In genomic region chr11:77981609-77982440, GRCm38 (mm10) we compare ENCODE assay signal across 8 mouse cellular contexts. TPM values are rescaled to one million over a fixed set of nuclear protein-coding genes. Genes with fewer than 3 reads are reported as not detected.
A peak's percentile ranks its signal among the peaks of the same experiment; 100 is the strongest.
DNase-seq lines count a peak whose midpoint lies in the region; ATAC-seq lines count a peak whose summit lies in the region.

No protein-coding gene starts in this region.

- peak; percentile 88 for ATAC-seq in embryonic facial prominence, embryonic 11.5 days (replicated peaks; ENCODE audit: insufficient number of reproducible peaks, low FRiP score, low TSS enrichment, low read depth)
- peak; percentile 67 for ATAC-seq in granulocyte monocyte progenitor cell, adult 5-6 weeks (replicated peaks; ENCODE audit: poor library complexity, severe bottlenecking)
- ATAC-seq in midbrain, embryonic 13.5 days, result peak; percentile 91

- WGBS in embryonic facial prominence, embryonic 11.5 days, result under 1% methylated on average over 29 of the region's 29 CpGs
- 1% methylated on average over 29 of the region's 29 CpGs for WGBS in limb, embryonic 10.5 days
- under 1% methylated on average over 29 of the region's 29 CpGs for WGBS in midbrain, embryonic 13.5 days

- peak overlapping the region; percentile 72 for H3K27ac ChIP-seq in embryonic facial prominence, embryonic 11.5 days (replicated peaks; ENCODE audit: low read depth, low read length)
- H3K27ac ChIP-seq in limb, embryonic 10.5 days, result peak overlapping the region; percentile 95
- peak overlapping the region; percentile 97 for H3K27ac ChIP-seq in midbrain, embryonic 13.5 days

- H3K4me3 ChIP-seq in embryonic facial prominence, embryonic 11.5 days (ENCODE audit: low read depth, low read length), result peak overlapping the region; percentile 35
- peak overlapping the region; percentile 99 for H3K4me3 ChIP-seq in limb, embryonic 10.5 days
- peak overlapping the region; percentile 100 for H3K4me3 ChIP-seq in midbrain, embryonic 13.5 days (replicated peaks)

- peak overlapping the region; percentile 0; the same call in 1 of the 2 replicates for H3K9ac ChIP-seq in embryonic facial prominence, embryonic 11.5 days (replicated peaks; ENCODE audit: low read length)
- H3K9ac ChIP-seq in midbrain, embryonic 13.5 days (replicated peaks), result peak overlapping the region; percentile 61

- peak overlapping the region; percentile 30 for H3K4me2 ChIP-seq in embryonic facial prominence, embryonic 11.5 days (ENCODE audit: low read depth, low read length)
- peak overlapping the region; percentile 49 for H3K4me2 ChIP-seq in midbrain, embryonic 13.5 days (replicated peaks)

- H3K4me1 ChIP-seq in embryonic facial prominence, embryonic 11.5 days (ENCODE audit: control insufficient read depth, insufficient read depth, low read length), result no peaks in the 10 kb centered on the region
- peaks cover 15% of the 10 kb centered on the region for H3K4me1 ChIP-seq in limb, embryonic 10.5 days
- H3K4me1 ChIP-seq in midbrain, embryonic 13.5 days (replicated peaks), result peaks cover 27% of the 10 kb centered on the region

- H3K27me3 ChIP-seq in embryonic facial prominence, embryonic 11.5 days (ENCODE audit: control insufficient read depth, insufficient read depth, low read length), result no peaks in the 10 kb centered on the region
- peaks cover 11% of the 10 kb centered on the region for H3K27me3 ChIP-seq in limb, embryonic 10.5 days (ENCODE audit: low read depth, poor library complexity, severe bottlenecking)
- H3K27me3 ChIP-seq in midbrain, embryonic 13.5 days, result peaks cover 16% of the 10 kb centered on the region

- no peaks in the 10 kb centered on the region for H3K36me3 ChIP-seq in embryonic facial prominence, embryonic 11.5 days (replicated peaks; ENCODE audit: control insufficient read depth, insufficient read depth, low read depth, low read length)
- peaks cover 24% of the 10 kb centered on the region for H3K36me3 ChIP-seq in limb, embryonic 10.5 days
- H3K36me3 ChIP-seq in midbrain, embryonic 13.5 days, result peaks cover 21% of the 10 kb centered on the region

- peak; percentile 71 to 94 for DNase-seq in urinary bladder, adult 18-20 months (ENCODE audit: low spot score in 2 of 2)
- no peak for DNase-seq in urinary bladder, postnatal 10 days (ENCODE audit: low spot score)
- peak; percentile 100 for DNase-seq in embryonic facial prominence, embryonic 11.5 days (ENCODE audit: low spot score)
- DNase-seq in kidney, adult 11 months, result peak; percentile 99
- DNase-seq in limb, embryonic 10.5 days (ENCODE audit: low spot score), result peak; percentile 89
- peak; percentile 85 for DNase-seq in spleen, adult 12 weeks (ENCODE audit: low spot score)

- H3K9me3 ChIP-seq in embryonic facial prominence, embryonic 11.5 days (replicated peaks; ENCODE audit: control insufficient read depth, low read length), result no peaks in the 10 kb centered on the region
- H3K9me3 ChIP-seq in limb, embryonic 10.5 days (replicated peaks), result no peaks in the 10 kb centered on the region
- H3K9me3 ChIP-seq in midbrain, embryonic 13.5 days, result no peaks in the 10 kb centered on the region

RNA-seq across cellular contexts. Expression of gene Phf12, which starts 0.7 kb away (rescaled TPM):
- 14.5 and 16.6 TPM in 2 replicates for polyA plus RNA-seq in embryonic facial prominence, embryonic 11.5 days (2014; fragmentation: Nextera tagmentation; extraction: Ambion mirVana)
- 55.7 and 57.7 TPM in 2 replicates for total RNA-seq in granulocyte monocyte progenitor cell, adult 5-6 weeks (2014; fragmentation: Nextera tagmentation)
- 16.2 and 28.2 TPM in 2 replicates for total RNA-seq in granulocyte monocyte progenitor cell, adult 5-6 weeks (2017)
- polyA plus RNA-seq in limb, embryonic 10.5 days (2016; fragmentation: Nextera tagmentation; extraction: Ambion mirVana), result 21.0 and 23.1 TPM in 2 replicates
- 22.7 and 22.8 TPM in 2 replicates for polyA plus RNA-seq in midbrain, embryonic 13.5 days (2015; fragmentation: Nextera tagmentation; extraction: Ambion mirVana)

RNA-seq across cellular contexts. Expression of gene Dhrs13, which starts 50.3 kb away (rescaled TPM):
- 17.3 and 19.5 TPM in 2 replicates for polyA plus RNA-seq in embryonic facial prominence, embryonic 11.5 days (2014; fragmentation: Nextera tagmentation; extraction: Ambion mirVana)
- 7.6 and 14.0 TPM in 2 replicates for total RNA-seq in granulocyte monocyte progenitor cell, adult 5-6 weeks (2014; fragmentation: Nextera tagmentation)
- total RNA-seq in granulocyte monocyte progenitor cell, adult 5-6 weeks (2017), result 5.7 and 9.7 TPM in 2 replicates
- 16.1 and 17.5 TPM in 2 replicates for polyA plus RNA-seq in limb, embryonic 10.5 days (2016; fragmentation: Nextera tagmentation; extraction: Ambion mirVana)
- 31.6 and 32.4 TPM in 2 replicates for polyA plus RNA-seq in midbrain, embryonic 13.5 days (2015; fragmentation: Nextera tagmentation; extraction: Ambion mirVana)

RNA-seq across cellular contexts. Expression of gene Sez6, which starts 51.2 kb away (rescaled TPM):
- 1.5 and 2.1 TPM in 2 replicates for polyA plus RNA-seq in embryonic facial prominence, embryonic 11.5 days (2014; fragmentation: Nextera tagmentation; extraction: Ambion mirVana)
- total RNA-seq in granulocyte monocyte progenitor cell, adult 5-6 weeks (2014; fragmentation: Nextera tagmentation), result not detected in 2 replicates
- total RNA-seq in granulocyte monocyte progenitor cell, adult 5-6 weeks (2017), result not detected in 2 replicates
- polyA plus RNA-seq in limb, embryonic 10.5 days (2016; fragmentation: Nextera tagmentation; extraction: Ambion mirVana), result 0.11 and 0.14 TPM in 2 replicates
- polyA plus RNA-seq in midbrain, embryonic 13.5 days (2015; fragmentation: Nextera tagmentation; extraction: Ambion mirVana), result 118 TPM in 2 replicates

RNA-seq across cellular contexts. Expression of gene Flot2, which starts 55.9 kb away (rescaled TPM):
- polyA plus RNA-seq in embryonic facial prominence, embryonic 11.5 days (2014; fragmentation: Nextera tagmentation; extraction: Ambion mirVana), result 40.4 and 45.7 TPM in 2 replicates
- 52.3 and 54.2 TPM in 2 replicates for total RNA-seq in granulocyte monocyte progenitor cell, adult 5-6 weeks (2014; fragmentation: Nextera tagmentation)
- total RNA-seq in granulocyte monocyte progenitor cell, adult 5-6 weeks (2017), result 57.7 and 73.4 TPM in 2 replicates
- polyA plus RNA-seq in limb, embryonic 10.5 days (2016; fragmentation: Nextera tagmentation; extraction: Ambion mirVana), result 58.9 and 64.6 TPM in 2 replicates
- 66.9 and 68.4 TPM in 2 replicates for polyA plus RNA-seq in midbrain, embryonic 13.5 days (2015; fragmentation: Nextera tagmentation; extraction: Ambion mirVana)

Comparison
In these comparisons a context has a peak if more than half of its experiments do, and no peak if none do; other contexts are left out.
1. H3K4me3 ChIP-seq: peak in every context shown above with its lines; median percentile 100 in midbrain, embryonic 13.5 days; 99 in limb, embryonic 10.5 days; 35 in embryonic facial prominence, embryonic 11.5 days.
2. RNA of gene Sez6, which starts 51.2 kb away (polyA plus RNA-seq): 118 TPM in midbrain, embryonic 13.5 days; 1.5 to 2.1 TPM in embryonic facial prominence, embryonic 11.5 days and 0.11 to 0.14 TPM in limb, embryonic 10.5 days; every median in the first group is over 10 times any median in the second.
3. Peak in every context shown above with its lines, with median percentiles within 50 percentile points of each other: ATAC-seq and H3K27ac ChIP-seq.